Mouse (Mus musculus) right cerebral cortex, postnatal 25 days (tissue): ENCODE measurements around the gene Zfp941.
"Not testable (repeated sequence)": the region's sequence is repeated elsewhere in the genome, so short reads cannot be mapped to it uniquely, and the experiment has no call there.

Source experiments
- DNase-seq: peaks from one replicate; pipeline ENCODE4 v3.0.0; 2022

Zfp941 gene

DNA sequence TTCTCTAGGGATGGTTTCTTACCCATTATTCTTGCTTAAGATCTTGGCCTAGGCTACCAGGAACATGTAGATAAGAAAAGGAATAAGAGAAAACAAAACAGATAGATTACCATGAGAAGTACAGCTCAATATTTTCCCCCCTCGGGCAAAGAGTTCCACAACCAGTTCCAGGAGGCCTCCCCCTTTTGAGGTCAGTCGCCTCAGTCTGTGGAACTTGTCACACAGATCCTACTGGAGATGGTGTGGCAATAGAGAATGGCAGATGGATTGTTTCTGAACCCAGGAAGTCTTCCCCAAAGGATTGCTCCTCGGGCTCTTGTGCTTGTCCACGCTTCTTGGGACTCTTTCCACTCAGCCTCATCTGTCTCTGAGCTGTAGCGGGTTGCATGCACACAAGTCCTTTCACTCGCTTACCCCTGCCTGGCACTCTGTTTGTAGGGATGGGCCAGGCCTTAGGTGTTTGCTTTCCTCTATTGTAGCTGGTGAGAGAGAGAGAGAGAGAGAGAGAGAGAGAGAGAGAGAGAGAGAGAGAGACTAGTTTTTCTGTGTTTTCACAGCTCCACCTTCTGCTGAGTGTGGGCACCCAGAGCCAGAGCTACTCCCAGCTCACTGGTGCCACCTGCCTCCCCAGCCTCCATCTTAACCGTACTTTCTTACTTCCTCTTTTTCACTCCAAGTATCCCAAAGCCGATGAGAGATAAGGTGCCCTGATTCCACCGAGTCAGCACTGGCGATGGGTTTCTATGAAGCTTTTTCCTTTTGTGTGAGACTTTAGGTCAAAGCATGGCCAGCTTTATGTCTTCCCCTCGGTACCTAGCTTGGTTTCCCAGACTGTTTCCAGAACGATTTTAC, 55.9 kb downstream of the Zfp941 start:
- no peak for DNase-seq

DNA sequence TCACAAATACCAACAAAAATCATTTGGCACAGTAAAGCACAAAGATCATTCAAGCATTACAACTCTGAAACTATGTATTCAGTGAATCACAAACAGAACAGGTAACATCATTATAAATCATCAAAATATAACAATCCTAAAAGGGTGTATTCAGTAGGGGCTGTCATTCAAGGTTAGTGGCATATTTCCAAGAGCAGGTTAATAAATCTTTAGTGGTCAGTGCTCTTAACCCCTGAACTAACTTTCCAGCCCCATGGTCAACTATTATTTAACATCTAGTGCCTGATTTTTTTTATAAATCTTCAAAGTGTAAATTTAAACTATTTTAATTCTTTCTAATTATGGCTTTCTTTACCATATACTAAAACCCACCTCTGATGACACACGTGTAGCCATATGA, 56.6 kb downstream of the Zfp941 start:
- not testable (repeated sequence) for DNase-seq

DNA sequence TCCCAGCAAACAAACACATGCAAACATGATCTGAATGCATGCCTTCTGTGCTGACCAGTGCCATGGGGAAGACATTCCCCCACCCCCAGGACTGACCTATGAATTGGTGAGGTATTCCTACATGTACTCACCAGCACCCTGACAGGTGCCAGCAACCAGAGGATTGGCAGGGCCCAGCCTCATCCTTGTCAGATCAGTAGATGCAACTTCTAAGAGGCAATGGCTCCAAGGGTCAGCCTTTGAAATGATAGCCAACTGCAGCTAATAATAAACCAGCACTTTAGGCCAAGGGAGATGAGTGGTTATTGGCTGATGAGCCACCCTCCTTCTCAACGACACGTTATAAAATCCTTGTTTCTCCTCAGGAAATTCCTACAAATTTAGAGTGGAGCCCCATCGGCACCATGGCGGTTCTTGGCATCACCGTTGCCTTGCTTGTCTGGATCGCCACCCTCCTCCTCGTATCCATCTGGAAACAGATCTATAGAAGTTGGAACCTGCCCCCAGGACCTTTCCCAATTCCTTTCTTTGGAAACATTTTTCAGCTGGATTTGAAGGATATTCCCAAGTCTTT, 58.4 kb downstream of the Zfp941 start, which contains the start of gene Cyp2e1:
Gene Cyp2e1, plus strand, starts transcription at position 293 of the 574 bp plus-strand sequence.
- no peak for DNase-seq

DNA sequence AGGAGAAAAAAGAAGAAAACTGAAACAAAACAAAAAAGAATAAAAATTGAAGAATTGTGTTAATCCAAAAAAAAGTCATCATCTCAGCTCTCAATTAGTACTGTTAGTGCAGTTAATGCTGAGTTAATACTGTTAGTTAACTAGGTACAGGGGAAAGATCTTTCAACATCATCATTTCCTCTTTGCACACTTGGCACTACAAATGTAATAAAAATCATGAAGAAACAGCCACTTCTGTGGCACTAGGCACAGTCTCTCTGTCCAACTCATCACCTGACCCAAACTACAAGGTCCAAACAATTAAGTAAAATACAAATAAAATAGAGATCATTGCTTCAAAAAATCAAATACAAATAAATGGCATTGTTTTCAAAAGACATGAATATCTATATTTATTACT, 61.3 kb downstream of the Zfp941 start:
- DNase-seq: no peak
